Mouse (Mus musculus): ENCODE measurements around the gene Isl2. TPM values are rescaled to one million over a fixed set of nuclear protein-coding genes. Genes with fewer than 3 reads are reported as not detected.

The Isl2 gene
- 3.3 and 4.0 TPM in 2 replicates for polyA plus RNA-seq (2015; fragmentation: Nextera tagmentation; extraction: Ambion mirVana)

- ATAC-seq (ENCODE audit: insufficient number of reproducible peaks, insufficient read depth, low FRiP score, low TSS enrichment, low read depth) = no peak
- peaks cover 28% of the 10 kb centered on the region for H3K4me1 ChIP-seq
- H3K27me3 ChIP-seq = peaks cover 68% of the 10 kb centered on the region
- H3K9me3 ChIP-seq = no peaks in the 10 kb centered on the region
- no peaks in the 10 kb centered on the region for H3K36me3 ChIP-seq
- H3K4me2 ChIP-seq = peak within 1 kb of the TSS; percentile 79
- WGBS = 4% methylated on average over 4 of the region's 4 CpGs
- 0 out of 2 replicates have a peak within 1 kb of the TSS, but pooled peaks have one; percentile 28 for H3K9ac ChIP-seq
- no peak within 1 kb of the TSS for H3K27ac ChIP-seq
- peak within 1 kb of the TSS; percentile 48 for H3K4me3 ChIP-seq
Observed at GRCm38 (mm10) chr9:55538377-55538776, at the start of gene Isl2. Isl2 (plus strand) TSS chr9:55538672.

GRCm38 (mm10) chr9:55507922-55508321 is 30.6 kb upstream of the Isl2 start:
- 87% methylated on average over 3 of the region's 3 CpGs for WGBS
- Histone ChIP-seq H3K36me3 (no peaks in the 10 kb centered on the region), H3K27me3 (no peaks in the 10 kb centered on the region), H3K4me3 (no peak overlapping the region), H3K27ac (no peak overlapping the region), H3K9ac (no peak overlapping the region), H3K9me3 (no peaks in the 10 kb centered on the region), H3K4me1 (peaks cover 8% of the 10 kb centered on the region; the same call in 1 of the 2 replicates), H3K4me2 (no peak overlapping the region)
- no peak for ATAC-seq (ENCODE audit: insufficient number of reproducible peaks, insufficient read depth, low FRiP score, low TSS enrichment, low read depth)

- no peak overlapping the region for H3K27ac ChIP-seq
- no peak for ATAC-seq (ENCODE audit: insufficient number of reproducible peaks, insufficient read depth, low FRiP score, low TSS enrichment, low read depth)
- H3K9me3 ChIP-seq = no peaks in the 10 kb centered on the region
- H3K27me3 ChIP-seq = peaks cover 6% of the 10 kb centered on the region
- no peaks in the 10 kb centered on the region for H3K36me3 ChIP-seq
- H3K9ac ChIP-seq = no peak overlapping the region
- H3K4me3 ChIP-seq = no peak overlapping the region
- H3K4me2 ChIP-seq = no peak overlapping the region
- 78% methylated on average over 4 of the region's 4 CpGs for WGBS
- H3K4me1 ChIP-seq = peaks cover 8% of the 10 kb centered on the region; the same call in 1 of the 2 replicates
Observed at GRCm38 (mm10) chr9:55508701-55509100, 29.8 kb upstream of the Isl2 start.

GRCm38 (mm10) chr9:55509731-55510130 is 28.7 kb upstream of the Isl2 start:
- H3K27ac ChIP-seq = no peak overlapping the region
- WGBS = 82% methylated on average over 1 of the region's 1 CpGs
- H3K4me3 ChIP-seq = no peak overlapping the region
- no peaks in the 10 kb centered on the region for H3K9me3 ChIP-seq
- no peak overlapping the region for H3K4me2 ChIP-seq
- peaks cover 12% of the 10 kb centered on the region for H3K27me3 ChIP-seq
- peaks cover 8% of the 10 kb centered on the region; the same call in 1 of the 2 replicates for H3K4me1 ChIP-seq
- no peak overlapping the region for H3K9ac ChIP-seq
- no peaks in the 10 kb centered on the region for H3K36me3 ChIP-seq
- no peak for ATAC-seq (ENCODE audit: insufficient number of reproducible peaks, insufficient read depth, low FRiP score, low TSS enrichment, low read depth)

GRCm38 (mm10) chr9:55510651-55511235 is 27.7 kb upstream of the Isl2 start:
- ATAC-seq (ENCODE audit: insufficient number of reproducible peaks, insufficient read depth, low FRiP score, low TSS enrichment, low read depth) = no peak
- H3K4me1 ChIP-seq = peaks cover 8% of the 10 kb centered on the region; the same call in 1 of the 2 replicates
- no peaks in the 10 kb centered on the region for H3K36me3 ChIP-seq
- H3K9ac ChIP-seq = peak overlapping the region; percentile 91; the same call in 1 of the 2 replicates
- H3K27me3 ChIP-seq = peaks cover 12% of the 10 kb centered on the region
- 84% methylated on average over 10 of the region's 10 CpGs for WGBS
- no peaks in the 10 kb centered on the region for H3K9me3 ChIP-seq
- peak overlapping the region; percentile 76 for H3K4me2 ChIP-seq
- H3K27ac ChIP-seq = no peak overlapping the region
- peak overlapping the region; percentile 82 for H3K4me3 ChIP-seq

- peak; percentile 71 for ATAC-seq (ENCODE audit: insufficient number of reproducible peaks, insufficient read depth, low FRiP score, low TSS enrichment, low read depth)
- Histone ChIP-seq H3K4me2 (peak overlapping the region; percentile 76), H3K36me3 (no peaks in the 10 kb centered on the region), H3K9ac (peak overlapping the region; percentile 91), H3K27me3 (peaks cover 12% of the 10 kb centered on the region), H3K4me3 (peak overlapping the region; percentile 82), H3K4me1 (peaks cover 8% of the 10 kb centered on the region; the same call in 1 of the 2 replicates), H3K9me3 (no peaks in the 10 kb centered on the region), H3K27ac (peak overlapping the region; percentile 92)
- WGBS = 0% methylated on average over 32 of the region's 32 CpGs
Observed at GRCm38 (mm10) chr9:55511521-55511993, 26.9 kb upstream of the Isl2 start.

GRCm38 (mm10) chr9:55512027-55512543 is 26.4 kb upstream of the Isl2 start, which contains the start of gene Etfa:
Etfa (minus strand) TSS chr9:55512243.
- WGBS = under 1% methylated on average over 47 of the region's 47 CpGs
- Histone ChIP-seq H3K9me3 (no peaks in the 10 kb centered on the region), H3K27ac (peak within 1 kb of the TSS; percentile 92), H3K27me3 (peaks cover 12% of the 10 kb centered on the region), H3K4me2 (peak within 1 kb of the TSS; percentile 76), H3K36me3 (no peaks in the 10 kb centered on the region), H3K4me1 (peaks cover 8% of the 10 kb centered on the region; the same call in 1 of the 2 replicates), H3K4me3 (peak within 1 kb of the TSS; percentile 82), H3K9ac (peak within 1 kb of the TSS; percentile 91)
- ATAC-seq (ENCODE audit: insufficient number of reproducible peaks, insufficient read depth, low FRiP score, low TSS enrichment, low read depth) = peak; percentile 99

- no peak overlapping the region for H3K4me3 ChIP-seq
- WGBS = 43% methylated on average over 4 of the region's 4 CpGs
- H3K36me3 ChIP-seq = no peaks in the 10 kb centered on the region
- no peaks in the 10 kb centered on the region for H3K9me3 ChIP-seq
- H3K9ac ChIP-seq = no peak overlapping the region
- H3K4me1 ChIP-seq = no peaks in the 10 kb centered on the region
- no peak overlapping the region for H3K27ac ChIP-seq
- ATAC-seq (ENCODE audit: insufficient number of reproducible peaks, insufficient read depth, low FRiP score, low TSS enrichment, low read depth) = no peak
- H3K27me3 ChIP-seq = 0 out of 2 replicates have a peak, but pooled peaks cover 8% of the 10 kb centered on the region
- no peak overlapping the region for H3K4me2 ChIP-seq
Observed at GRCm38 (mm10) chr9:55525716-55526115, 12.8 kb upstream of the Isl2 start.

- Histone ChIP-seq H3K9ac (no peak overlapping the region), H3K36me3 (no peaks in the 10 kb centered on the region), H3K4me2 (no peak overlapping the region), H3K9me3 (no peaks in the 10 kb centered on the region), H3K4me3 (no peak overlapping the region), H3K4me1 (peaks cover 15% of the 10 kb centered on the region), H3K27ac (no peak overlapping the region), H3K27me3 (peaks cover 43% of the 10 kb centered on the region)
- WGBS = 28% methylated on average over 3 of the region's 3 CpGs
- ATAC-seq (ENCODE audit: insufficient number of reproducible peaks, insufficient read depth, low FRiP score, low TSS enrichment, low read depth) = no peak
Observed at GRCm38 (mm10) chr9:55535907-55536306, 2.6 kb upstream of the Isl2 start.

GRCm38 (mm10) chr9:55539006-55539405 is 534 bp downstream of the Isl2 start:
- Histone ChIP-seq H3K4me1 (peaks cover 33% of the 10 kb centered on the region), H3K9me3 (no peaks in the 10 kb centered on the region), H3K27me3 (peaks cover 74% of the 10 kb centered on the region), H3K36me3 (no peaks in the 10 kb centered on the region), H3K4me2 (0 out of 2 replicates have a peak overlapping the region, but pooled peaks have one; percentile 79), H3K4me3 (no peak overlapping the region), H3K27ac (no peak overlapping the region), H3K9ac (no peak overlapping the region)
- ATAC-seq (ENCODE audit: insufficient number of reproducible peaks, insufficient read depth, low FRiP score, low TSS enrichment, low read depth) = no peak
- 6% methylated on average over 1 of the region's 1 CpGs for WGBS

- H3K27ac ChIP-seq = 0 out of 2 replicates have a peak overlapping the region, but pooled peaks have one; percentile 62
- no peaks in the 10 kb centered on the region for H3K9me3 ChIP-seq
- no peaks in the 10 kb centered on the region for H3K36me3 ChIP-seq
- H3K4me2 ChIP-seq = peak overlapping the region; percentile 79
- WGBS = 2% methylated on average over 31 of the region's 31 CpGs
- no peak for ATAC-seq (ENCODE audit: insufficient number of reproducible peaks, insufficient read depth, low FRiP score, low TSS enrichment, low read depth)
- peaks cover 40% of the 10 kb centered on the region for H3K4me1 ChIP-seq
- peaks cover 82% of the 10 kb centered on the region for H3K27me3 ChIP-seq
- peak overlapping the region; percentile 48 for H3K4me3 ChIP-seq
- H3K9ac ChIP-seq = peak overlapping the region; percentile 61
Observed at GRCm38 (mm10) chr9:55539661-55540390, 1.4 kb downstream of the Isl2 start.
